Mouse (Mus musculus) megakaryocyte, embryonic 14.5 days (primary cell): ENCODE data around the gene Lrp11.

ENCODE experiments used
- FLI1 ChIP-seq: IDR thresholded peaks from 2 replicates; pipeline ENCODE4 v1.6.1; 2012; ENCODE audit warnings: low read length, inconsistent platforms, mixed read lengths
- GATA1 ChIP-seq: IDR thresholded peaks from 3 replicates; pipeline ENCODE4 v1.6.1; 2012; ENCODE audit warnings: mixed read lengths, low read length, inconsistent platforms, borderline replicate concordance

DNA sequence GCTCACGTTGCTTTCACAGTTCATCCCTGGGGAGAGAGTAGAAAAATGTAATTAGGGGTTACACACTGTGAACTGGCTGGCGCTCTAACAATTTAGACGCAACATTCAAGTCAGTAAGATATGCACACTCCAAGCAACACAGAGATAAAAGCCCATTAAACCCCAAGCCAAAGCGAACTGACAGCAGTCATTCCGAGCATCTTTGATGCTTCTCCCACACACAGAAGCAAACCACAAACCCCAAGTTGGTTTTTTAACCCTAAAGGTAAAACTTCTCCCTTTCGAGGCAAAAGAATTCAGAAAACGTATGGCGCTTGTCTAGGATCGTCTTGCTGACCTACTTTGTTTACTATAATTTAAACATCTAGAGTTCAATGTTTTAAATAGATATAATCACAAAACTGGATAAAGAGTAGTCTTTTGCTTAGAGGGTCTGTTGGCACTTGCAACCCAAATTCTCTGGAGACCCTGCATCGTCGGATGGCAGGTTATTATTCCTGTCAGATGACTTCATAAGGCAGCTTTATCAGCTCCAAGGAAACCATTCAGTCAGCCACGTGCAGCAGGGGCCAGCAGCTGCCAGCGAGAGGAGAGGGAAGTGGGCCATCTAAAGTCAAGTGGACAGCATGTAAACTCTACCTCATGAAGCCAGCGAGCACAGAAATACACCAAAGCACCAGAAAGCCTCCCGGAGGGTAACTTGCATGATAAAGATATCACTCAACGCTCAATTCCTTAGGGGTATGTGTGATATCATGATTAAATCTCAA is 41.5 kb downstream of the Lrp11 start:
- TF ChIP-seq GATA1 (no peak), FLI1 (no peak)
